Mouse (Mus musculus): ENCODE data around the gene March5. TPM values are rescaled to one million over a fixed set of nuclear protein-coding genes. Genes with fewer than 3 reads are reported as not detected.
A peak's percentile ranks its signal among the peaks of the same experiment; 100 is the strongest.
"Not testable (repeated sequence)": the region's sequence is repeated elsewhere in the genome, so short reads cannot be mapped to it uniquely, and the experiment has no call there.

March5 gene
- polyA plus RNA-seq, 1 experiment from 2014 or later, result 104 TPM

GRCm38 (mm10) chr19:37188366-37188948, 18.9 kb upstream of the March5 start:
- Histone ChIP-seq H3K4me1 (replicated peaks) (no peaks in the 10 kb centered on the region), H3K27me3 (no peaks in the 10 kb centered on the region), H3K9ac (no peak overlapping the region), H3K4me3 (no peak overlapping the region), H3K27ac (replicated peaks) (no peak overlapping the region), H3K4me2 (no peak overlapping the region), H3K36me3 (no peaks in the 10 kb centered on the region), H3K9me3 (no peaks in the 10 kb centered on the region)
- 85% methylated on average over 4 of the region's 4 CpGs for WGBS
- no peak for ATAC-seq (ENCODE audit: low FRiP score, low read depth)

GRCm38 (mm10) chr19:37192475-37193058, 14.8 kb upstream of the March5 start:
- WGBS, result 81% methylated on average over 5 of the region's 5 CpGs
- no peaks in the 10 kb centered on the region for H3K36me3 ChIP-seq
- ATAC-seq (ENCODE audit: low FRiP score, low read depth), result no peak
- no peak overlapping the region for H3K27ac ChIP-seq (replicated peaks)
- no peaks in the 10 kb centered on the region for H3K9me3 ChIP-seq
- H3K27me3 ChIP-seq, result no peaks in the 10 kb centered on the region
- H3K9ac ChIP-seq, result no peak overlapping the region
- H3K4me2 ChIP-seq, result no peak overlapping the region
- no peak overlapping the region for H3K4me3 ChIP-seq
- no peaks in the 10 kb centered on the region for H3K4me1 ChIP-seq (replicated peaks)

- WGBS, result 85% methylated on average over 1 of the region's 1 CpGs
These were observed 9.0 kb upstream of the March5 start for GRCm38 (mm10) chr19:37198165-37198880.

DNA sequence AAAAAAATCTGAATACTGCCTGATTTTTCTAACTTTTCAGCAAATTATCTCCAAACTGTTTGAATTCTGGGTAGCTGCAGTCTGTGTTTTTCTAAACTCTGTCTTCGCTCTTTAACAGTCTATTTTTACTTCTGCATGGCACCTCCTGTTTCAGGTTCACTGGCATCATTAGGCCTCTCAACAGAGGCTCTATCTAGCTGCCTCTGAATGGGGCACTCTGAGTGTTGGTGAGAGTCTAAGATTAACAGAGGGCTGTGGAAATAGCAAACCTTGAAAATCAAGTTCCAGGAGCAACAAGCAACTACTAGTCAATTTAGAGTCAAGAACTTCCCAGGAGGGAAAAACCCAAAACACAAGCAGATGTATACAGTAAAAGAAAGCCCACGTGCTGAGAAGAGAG, 7.5 kb upstream of the March5 start:
- no peak overlapping the region for H3K9ac ChIP-seq
- no peak overlapping the region for H3K4me3 ChIP-seq
- WGBS, result 78% methylated on average over 2 of the region's 2 CpGs
- no peaks in the 10 kb centered on the region for H3K9me3 ChIP-seq
- no peaks in the 10 kb centered on the region for H3K4me1 ChIP-seq (replicated peaks)
- no peak for ATAC-seq (ENCODE audit: low FRiP score, low read depth)
- H3K27ac ChIP-seq (replicated peaks), result no peak overlapping the region
- H3K27me3 ChIP-seq, result no peaks in the 10 kb centered on the region
- H3K4me2 ChIP-seq, result no peak overlapping the region
- H3K36me3 ChIP-seq, result no peaks in the 10 kb centered on the region

More at GRCm38 (mm10) chr19:37198165-37198880, 9.0 kb upstream of the March5 start:
- Histone ChIP-seq H3K27ac (replicated peaks) (no peak overlapping the region), H3K4me3 (no peak overlapping the region), H3K9ac (no peak overlapping the region), H3K9me3 (no peaks in the 10 kb centered on the region), H3K36me3 (no peaks in the 10 kb centered on the region), H3K27me3 (no peaks in the 10 kb centered on the region), H3K4me1 (replicated peaks) (no peaks in the 10 kb centered on the region), H3K4me2 (no peak overlapping the region)
- ATAC-seq (ENCODE audit: low FRiP score, low read depth), result no peak

DNA sequence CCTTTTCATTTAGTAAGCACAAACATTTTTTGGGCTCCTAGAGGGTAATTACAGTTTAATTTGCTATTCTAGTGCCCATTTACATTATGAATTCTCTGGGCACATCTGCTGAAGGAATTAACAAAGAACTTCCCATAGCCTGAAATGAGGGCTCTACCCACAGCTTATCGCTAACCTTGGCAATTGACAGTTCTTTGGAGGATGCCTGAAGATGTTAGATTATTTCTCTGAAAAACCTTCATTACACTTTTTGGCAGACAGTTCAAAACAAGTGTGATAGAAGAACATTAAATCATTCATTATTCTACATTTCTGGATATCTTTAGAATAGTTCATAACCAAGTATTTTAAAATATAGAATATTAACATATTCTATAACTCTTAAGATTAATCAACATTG, 4.0 kb upstream of the March5 start:
- Histone ChIP-seq H3K4me1 (replicated peaks) (peaks cover 5% of the 10 kb centered on the region), H3K9ac (no peak overlapping the region), H3K4me2 (no peak overlapping the region), H3K9me3 (no peaks in the 10 kb centered on the region), H3K27me3 (no peaks in the 10 kb centered on the region), H3K4me3 (no peak overlapping the region), H3K36me3 (no peaks in the 10 kb centered on the region), H3K27ac (replicated peaks) (no peak overlapping the region)
- 86% methylated on average over 1 of the region's 1 CpGs for WGBS
- no peak for ATAC-seq (ENCODE audit: low FRiP score, low read depth)

DNA sequence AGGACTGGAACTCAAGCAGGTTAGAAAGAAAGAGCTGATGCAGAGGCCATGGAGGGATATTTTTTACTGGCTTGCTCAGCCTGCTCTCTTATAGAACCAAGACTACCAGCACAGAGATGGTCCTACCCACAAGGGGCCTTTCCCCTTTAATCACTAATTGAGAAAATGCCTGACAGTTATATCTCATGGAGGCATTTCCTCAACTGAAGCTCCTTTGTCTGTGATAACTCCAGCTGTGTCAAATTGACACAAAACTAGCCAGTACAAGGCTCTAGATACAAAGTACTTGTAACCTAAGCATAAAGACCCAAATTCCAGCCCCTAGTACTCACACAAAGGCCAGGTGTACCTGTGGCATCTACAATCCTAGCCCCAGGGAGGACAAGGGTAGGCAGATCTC, 2.2 kb upstream of the March5 start:
- H3K9ac ChIP-seq; H3K9me3 ChIP-seq; H3K36me3 ChIP-seq; ATAC-seq (ENCODE audit: low FRiP score, low read depth); H3K27me3 ChIP-seq; H3K27ac ChIP-seq (replicated peaks); H3K4me3 ChIP-seq; H3K4me2 ChIP-seq: not testable (repeated sequence)
- H3K4me1 ChIP-seq (replicated peaks), result peaks cover 20% of the 10 kb centered on the region

- no peaks in the 10 kb centered on the region for H3K9me3 ChIP-seq
- H3K9ac ChIP-seq, result peak overlapping the region; percentile 94
- H3K4me3 ChIP-seq, result peak overlapping the region; percentile 86
- peak overlapping the region; percentile 77 for H3K4me2 ChIP-seq
- H3K27ac ChIP-seq (replicated peaks), result peak overlapping the region; percentile 81
- H3K4me1 ChIP-seq (replicated peaks), result peaks cover 20% of the 10 kb centered on the region
- peaks cover 10% of the 10 kb centered on the region for H3K36me3 ChIP-seq
- peak; percentile 84 for ATAC-seq (ENCODE audit: low FRiP score, low read depth)
- no peaks in the 10 kb centered on the region for H3K27me3 ChIP-seq
- under 1% methylated on average over 46 of the region's 47 CpGs for WGBS
These were observed 571 bp upstream of the March5 start for GRCm38 (mm10) chr19:37206641-37207302.

DNA sequence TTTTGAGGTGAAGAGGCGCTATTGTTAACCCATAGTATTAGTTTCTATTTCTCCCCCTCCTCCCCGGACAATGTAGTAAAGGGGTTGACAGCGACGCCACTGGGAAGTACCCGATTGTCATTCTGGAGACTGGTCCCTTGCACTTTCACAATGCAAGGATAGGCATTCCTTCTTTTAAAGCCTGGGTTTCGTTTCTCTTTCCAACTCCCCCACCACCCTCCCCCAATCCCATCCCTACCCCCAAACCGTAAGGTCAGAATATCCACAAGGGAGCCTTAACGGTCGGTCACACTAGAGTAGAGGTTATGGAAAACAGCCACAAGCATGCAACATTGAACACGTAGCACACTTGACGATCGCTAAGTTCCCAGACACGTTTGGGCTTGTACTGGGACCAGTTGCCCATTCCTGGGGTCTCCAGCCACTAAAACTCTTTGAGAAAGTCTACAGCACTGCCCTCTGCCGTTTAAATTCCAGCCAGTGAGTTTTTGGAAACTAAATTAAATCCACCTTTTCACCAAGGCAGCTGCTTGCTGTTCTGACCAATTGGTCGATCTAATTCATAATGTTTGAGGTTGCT, 923 bp downstream of the March5 start, which contains the start of gene Cpeb3:
Cpeb3 (minus strand) TSS at position 426 of the 580 bp plus-strand sequence.
- peaks cover 19% of the 10 kb centered on the region for H3K36me3 ChIP-seq
- no peaks in the 10 kb centered on the region for H3K27me3 ChIP-seq
- peak within 1 kb of the TSS; percentile 94 for H3K9ac ChIP-seq
- H3K27ac ChIP-seq (replicated peaks), result peak within 1 kb of the TSS; percentile 81
- no peak for ATAC-seq (ENCODE audit: low FRiP score, low read depth)
- under 1% methylated on average over 15 of the region's 15 CpGs for WGBS
- H3K4me3 ChIP-seq, result peak within 1 kb of the TSS; percentile 86
- peaks cover 20% of the 10 kb centered on the region for H3K4me1 ChIP-seq (replicated peaks)
- peak within 1 kb of the TSS; percentile 77 for H3K4me2 ChIP-seq
- H3K9me3 ChIP-seq, result no peaks in the 10 kb centered on the region

GRCm38 (mm10) chr19:37208986-37209385, 1.6 kb downstream of the March5 start:
- Histone ChIP-seq H3K36me3 (peaks cover 20% of the 10 kb centered on the region), H3K4me1 (replicated peaks) (peaks cover 20% of the 10 kb centered on the region), H3K4me3 (peak overlapping the region; percentile 86), H3K27me3 (no peaks in the 10 kb centered on the region), H3K4me2 (peak overlapping the region; percentile 77), H3K9me3 (no peaks in the 10 kb centered on the region), H3K27ac (replicated peaks) (no peak overlapping the region), H3K9ac (0 out of 2 replicates have a peak overlapping the region, but pooled peaks have one; percentile 94)
- ATAC-seq (ENCODE audit: low FRiP score, low read depth), result no peak
- WGBS, result 72% methylated on average over 7 of the region's 7 CpGs

- Histone ChIP-seq H3K4me2 (peak overlapping the region; percentile 77), H3K9me3 (no peaks in the 10 kb centered on the region), H3K4me1 (replicated peaks) (peaks cover 20% of the 10 kb centered on the region), H3K27me3 (no peaks in the 10 kb centered on the region), H3K27ac (replicated peaks) (no peak overlapping the region), H3K4me3 (0 out of 2 replicates have a peak overlapping the region, but pooled peaks have one; percentile 86), H3K36me3 (peaks cover 20% of the 10 kb centered on the region), H3K9ac (no peak overlapping the region)
- 92% methylated on average over 8 of the region's 8 CpGs for WGBS
- ATAC-seq (ENCODE audit: low FRiP score, low read depth), result no peak
These were observed 2.3 kb downstream of the March5 start for GRCm38 (mm10) chr19:37209467-37210128.

DNA sequence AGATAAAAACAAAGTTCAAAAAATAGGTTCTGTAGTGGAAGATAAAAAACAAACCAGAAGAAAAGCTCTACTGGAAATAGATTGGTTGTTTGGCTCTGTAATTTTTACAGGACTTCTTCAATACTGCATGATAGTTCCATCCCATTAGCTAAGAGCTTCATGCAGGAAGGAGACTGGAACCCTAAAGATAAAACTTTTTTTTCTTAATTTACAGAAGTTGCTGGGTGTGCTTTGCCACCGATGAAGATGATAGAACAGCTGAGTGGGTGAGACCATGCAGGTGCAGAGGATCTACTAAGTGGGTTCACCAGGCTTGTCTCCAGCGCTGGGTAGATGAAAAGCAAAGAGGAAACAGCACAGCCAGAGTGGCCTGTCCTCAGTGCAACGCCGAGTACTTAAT, 3.1 kb downstream of the March5 start:
- Histone ChIP-seq H3K9me3 (no peaks in the 10 kb centered on the region), H3K4me1 (replicated peaks) (peaks cover 20% of the 10 kb centered on the region), H3K4me2 (no peak overlapping the region), H3K27ac (replicated peaks) (no peak overlapping the region), H3K9ac (no peak overlapping the region), H3K36me3 (peaks cover 23% of the 10 kb centered on the region), H3K27me3 (no peaks in the 10 kb centered on the region), H3K4me3 (no peak overlapping the region)
- WGBS, result 93% methylated on average over 4 of the region's 4 CpGs
- ATAC-seq (ENCODE audit: low FRiP score, low read depth), result no peak

All from hindbrain, embryonic 15.5 days (tissue).